Mouse (Mus musculus): Measurements from ENCODE around the gene Vmn2r118.

DNA sequence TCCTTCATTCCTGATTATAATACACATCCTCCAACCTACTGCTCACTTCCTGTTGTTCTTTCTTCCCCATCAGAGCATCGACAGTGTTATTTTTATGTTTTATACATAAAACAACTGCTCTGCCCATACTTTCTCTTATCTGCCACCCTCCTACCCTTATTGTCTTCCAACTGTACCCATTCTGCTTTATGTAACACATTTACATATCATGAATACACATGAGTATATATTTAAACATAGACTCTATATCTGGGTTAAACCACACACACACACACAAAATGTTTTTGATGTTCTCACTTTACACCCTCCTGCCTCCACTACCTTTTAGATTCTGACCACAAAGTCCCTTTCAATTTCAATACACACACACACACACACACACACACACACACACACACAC lies 76.5 kb downstream of the Vmn2r118 start:
- TF ChIP-seq CTCF (IDR thresholded peaks at IDR 0.05) (no peak), EP300 (IDR thresholded peaks at IDR 0.05) (no peak)
